Mouse (Mus musculus) thymus, adult 2 months (tissue): ENCODE measurements at regions not wholly inside any gene's neighbourhood (a gene's known extent, or its start where the extent isn't known, plus 50 kb on each side); places are given as distances from the start of the nearest gene placed in this dataset.

Experiments used
- DNase-seq: peaks from one replicate; pipeline ENCODE4 v3.0.0; 2021
- H3K27ac ChIP-seq: fragments of 200-500 bp; 2 replicates; pipeline ENCODE4 v1.5.1; 2012; ENCODE audit warnings: low read length, control low read depth; ENCODE audit not compliant: control insufficient read depth, insufficient read depth
- H3K27me3 ChIP-seq: fragments of 200-500 bp; 2 replicates; pipeline ENCODE4 v1.6.1; 2012; ENCODE audit warnings: mild to moderate bottlenecking, low read length, moderate library complexity, mixed read lengths; ENCODE audit not compliant: control insufficient read depth, insufficient read depth
- H3K36me3 ChIP-seq: fragments of 200-500 bp; 2 replicates; pipeline ENCODE4 v1.6.1; 2012; ENCODE audit warnings: mild to moderate bottlenecking, low read length, moderate library complexity; ENCODE audit not compliant: control insufficient read depth, insufficient read depth
- H3K4me1 ChIP-seq: fragments of 200-500 bp; replicated peaks from 2 replicates; pipeline ENCODE4 v1.6.1; 2012; ENCODE audit warnings: low read length; ENCODE audit not compliant: control insufficient read depth, insufficient read depth
- H3K4me3 ChIP-seq: fragments of 200-500 bp; 2 replicates; pipeline ENCODE4 v1.5.1; 2012; ENCODE audit warnings: mild to moderate bottlenecking, low read length, control low read depth, moderate library complexity; ENCODE audit not compliant: control insufficient read depth, insufficient read depth
- CTCF ChIP-seq: fragments of 200-500 bp; IDR thresholded peaks from 2 replicates; pipeline ENCODE4 v1.5.1; 2012; ENCODE audit warnings: mild to moderate bottlenecking, control low read depth, low read length, moderate library complexity, borderline replicate concordance; ENCODE audit not compliant: control insufficient read depth, poor library complexity, insufficient read depth; ENCODE audit errors: extremely low read depth
- POLR2A ChIP-seq: fragments of 200-500 bp; IDR thresholded peaks from 2 replicates; pipeline ENCODE4 v1.6.1; 2012; ENCODE audit warnings: mild to moderate bottlenecking, low read length, control low read depth, moderate library complexity; ENCODE audit not compliant: control insufficient read depth, poor library complexity, insufficient read depth; ENCODE audit errors: extremely low read depth
- WGBS: fragments of 180-500 bp; shearing (Covaris S2); methylation state at CpG from one replicate; pipeline ENCODE4 v1.1.7; 2018; 5-methylcytosine and 5-hydroxymethylcytosine counted together

DNA sequence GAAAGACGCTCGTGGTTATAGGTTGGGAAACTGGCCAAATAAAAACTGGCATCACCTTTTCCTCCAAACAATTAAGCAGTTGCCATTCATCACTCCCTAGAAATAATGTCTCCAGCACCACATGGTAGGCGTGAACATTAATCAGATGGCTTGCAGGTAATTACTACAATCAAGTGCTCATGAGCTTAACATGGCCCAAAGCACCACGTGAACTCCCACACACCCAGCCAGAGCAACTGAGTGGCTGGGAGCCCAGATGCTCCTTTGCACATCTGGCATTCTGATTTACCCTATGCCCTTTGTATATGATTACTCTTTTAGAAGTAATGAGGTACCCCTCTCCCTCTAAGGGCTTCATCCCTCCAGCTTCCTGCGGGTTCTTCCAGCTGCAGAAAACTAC is 724.9 kb downstream of the Ets1 start:
- Histone ChIP-seq H3K27ac (no peak overlapping the region), H3K27me3 (no peaks in the 10 kb centered on the region), H3K4me3 (no peak overlapping the region), H3K36me3 (no peaks in the 10 kb centered on the region), H3K4me1 (no peaks in the 10 kb centered on the region)
- DNase-seq, result no peak
- 89% methylated on average over 5 of the region's 5 CpGs for WGBS
- TF ChIP-seq CTCF (no peak), POLR2A (no peak)

DNA sequence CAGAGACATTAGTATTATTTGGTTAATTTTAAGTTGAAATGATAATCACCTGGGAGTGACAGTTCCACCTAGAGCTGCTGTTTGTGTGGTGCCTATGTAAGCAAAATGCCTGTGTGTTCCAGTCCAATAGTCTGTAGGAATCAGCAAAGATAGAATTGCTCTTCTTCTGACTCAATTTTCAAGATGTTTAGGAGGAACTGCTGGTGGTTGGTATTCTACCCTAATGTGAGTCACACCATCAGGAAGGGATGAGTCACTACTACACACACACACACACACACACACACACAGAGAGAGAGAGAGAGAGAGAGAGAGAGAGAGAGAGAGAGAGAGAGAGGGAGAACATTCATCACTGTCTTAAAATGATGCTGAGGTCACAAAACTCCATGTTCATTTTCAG is 753.1 kb downstream of the Ets1 start:
- no peak for DNase-seq
- Histone ChIP-seq H3K4me1 (no peaks in the 10 kb centered on the region), H3K4me3 (no peak overlapping the region), H3K27ac (no peak overlapping the region), H3K36me3 (no peaks in the 10 kb centered on the region), H3K27me3 (no peaks in the 10 kb centered on the region)
- TF ChIP-seq POLR2A, result no peak
- TF ChIP-seq CTCF, result no peak

DNA sequence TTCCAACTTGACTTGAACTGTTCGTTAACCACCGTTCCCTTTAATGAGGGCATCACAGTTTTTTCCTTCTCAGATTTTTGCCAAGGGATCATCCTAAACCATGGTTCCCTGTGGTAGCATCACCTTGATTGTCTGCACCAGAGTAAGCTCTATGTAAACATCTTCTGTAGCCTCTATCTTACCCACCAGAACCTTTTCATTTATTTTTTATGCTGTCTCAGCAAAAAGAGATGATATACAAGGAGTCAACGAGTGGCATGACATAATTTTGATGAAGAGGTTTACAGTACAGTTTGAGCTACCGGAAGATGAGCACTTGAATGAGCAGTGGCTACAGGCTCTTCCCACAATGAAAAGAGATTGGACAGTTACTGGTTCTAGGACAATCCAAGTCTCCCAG is 768.7 kb downstream of the Ets1 start:
- no peaks in the 10 kb centered on the region for H3K36me3 ChIP-seq
- DNase-seq, result no peak
- no peaks in the 10 kb centered on the region for H3K4me1 ChIP-seq
- no peak overlapping the region for H3K4me3 ChIP-seq
- H3K27ac ChIP-seq, result no peak overlapping the region
- no peaks in the 10 kb centered on the region for H3K27me3 ChIP-seq
- TF ChIP-seq POLR2A, result no peak
- no peak for TF ChIP-seq CTCF
- WGBS, result 91% methylated on average over 4 of the region's 4 CpGs

DNA sequence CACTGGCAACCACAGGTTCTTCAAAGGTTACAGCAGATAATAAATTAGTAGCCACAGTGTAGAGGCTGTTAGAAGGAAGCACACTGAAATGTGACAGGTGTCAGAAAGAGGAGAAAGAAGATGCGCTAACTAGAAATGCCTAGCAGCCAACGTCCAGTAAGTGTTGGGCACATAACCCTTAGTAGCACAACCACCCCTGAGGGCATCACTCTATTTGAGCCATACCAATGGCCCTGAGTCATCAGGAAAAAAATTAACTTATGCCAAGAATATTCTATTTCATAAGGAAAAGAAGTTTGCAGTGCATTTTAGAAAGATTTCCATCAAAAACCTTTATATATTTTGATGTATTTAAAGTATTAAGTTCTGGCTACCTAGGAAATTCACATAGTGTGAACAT is 771.5 kb downstream of the Ets1 start:
- H3K27ac ChIP-seq, result no peak overlapping the region
- H3K4me3 ChIP-seq, result no peak overlapping the region
- H3K4me1 ChIP-seq, result no peaks in the 10 kb centered on the region
- 93% methylated on average over 2 of the region's 2 CpGs for WGBS
- no peaks in the 10 kb centered on the region for H3K36me3 ChIP-seq
- TF ChIP-seq POLR2A, result no peak
- no peak for TF ChIP-seq CTCF
- H3K27me3 ChIP-seq, result no peaks in the 10 kb centered on the region
- DNase-seq, result no peak

DNA sequence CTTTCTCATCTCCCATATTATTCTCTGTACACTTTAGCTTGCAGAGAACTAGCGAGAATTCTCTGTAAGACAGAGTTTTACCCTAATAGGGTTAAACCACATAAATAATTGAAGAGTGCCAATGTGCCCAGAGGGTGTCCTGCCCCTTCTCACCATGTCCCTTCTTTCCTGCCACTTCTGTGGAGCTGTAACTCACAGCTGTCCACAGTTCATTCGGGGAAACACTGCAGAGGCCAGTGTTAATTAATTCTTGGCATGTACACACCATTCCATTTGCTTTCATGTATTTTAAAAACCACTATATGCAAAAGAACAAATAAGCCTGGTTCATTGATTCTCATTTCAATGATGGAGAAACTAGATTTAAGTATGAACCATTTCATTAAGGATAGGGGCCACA is 787.8 kb downstream of the Ets1 start:
- DNase-seq, result no peak
- no peaks in the 10 kb centered on the region for H3K27me3 ChIP-seq
- no peak overlapping the region for H3K27ac ChIP-seq
- H3K4me3 ChIP-seq, result no peak overlapping the region
- TF ChIP-seq CTCF, result no peak
- no peak for TF ChIP-seq POLR2A
- H3K36me3 ChIP-seq, result no peaks in the 10 kb centered on the region
- 67% methylated on average over 2 of the region's 2 CpGs for WGBS
- H3K4me1 ChIP-seq, result no peaks in the 10 kb centered on the region

DNA sequence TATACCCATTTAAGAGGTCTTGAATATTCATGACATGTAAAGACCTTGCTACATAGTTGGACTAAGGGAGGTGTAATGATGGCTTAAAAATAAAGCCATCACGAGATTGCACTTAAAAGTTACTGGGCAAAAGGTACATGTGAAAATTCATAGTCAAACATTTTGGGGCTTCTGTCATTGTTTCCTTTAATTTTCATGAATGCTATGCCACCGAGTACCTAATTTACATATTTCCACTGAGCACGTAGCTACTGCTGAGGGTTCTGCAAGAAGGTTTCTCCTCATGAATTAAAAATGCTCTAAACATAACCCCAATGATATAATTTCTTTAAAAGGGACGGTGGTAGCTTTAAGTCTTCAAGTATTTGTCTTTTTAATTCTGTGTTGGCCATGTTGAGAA is 800.4 kb downstream of the Ets1 start:
- WGBS, result 87% methylated on average over 4 of the region's 4 CpGs

DNA sequence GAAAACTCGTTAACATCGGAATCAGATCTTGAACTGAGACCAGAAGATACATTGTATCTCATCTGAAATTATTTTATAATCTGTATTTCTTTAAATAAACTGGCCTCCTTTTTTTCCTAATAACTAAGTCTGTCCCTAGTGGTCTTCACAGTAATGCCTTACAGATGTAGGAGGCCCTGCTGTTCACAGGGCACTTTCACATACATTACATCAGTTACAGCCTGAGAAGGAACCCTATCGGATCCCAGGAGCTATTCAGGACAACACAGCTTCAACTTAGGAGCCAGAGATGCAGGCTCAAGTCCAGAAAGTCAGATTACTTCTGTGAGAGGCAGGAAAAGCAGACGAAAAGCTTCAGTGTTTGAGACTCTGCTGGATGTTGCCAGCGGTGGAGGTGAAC is 806.2 kb downstream of the Ets1 start:
- H3K27me3 ChIP-seq, result no peaks in the 10 kb centered on the region
- DNase-seq, result no peak
- no peak overlapping the region for H3K4me3 ChIP-seq
- WGBS, result 88% methylated on average over 5 of the region's 5 CpGs
- no peak overlapping the region for H3K27ac ChIP-seq
- TF ChIP-seq CTCF (no peak), POLR2A (no peak)
- H3K4me1 ChIP-seq, result no peaks in the 10 kb centered on the region
- no peaks in the 10 kb centered on the region for H3K36me3 ChIP-seq

More for the DNA sequence above, 800.4 kb downstream of the Ets1 start:
- no peaks in the 10 kb centered on the region for H3K4me1 ChIP-seq
- H3K27ac ChIP-seq, result no peak overlapping the region
- no peak for DNase-seq
- no peak for TF ChIP-seq CTCF
- no peak for TF ChIP-seq POLR2A
- no peaks in the 10 kb centered on the region for H3K27me3 ChIP-seq
- H3K36me3 ChIP-seq, result no peaks in the 10 kb centered on the region
- no peak overlapping the region for H3K4me3 ChIP-seq
